Mouse (Mus musculus): ENCODE data around the gene Pde3a. TPM values are rescaled to one million over a fixed set of nuclear protein-coding genes. Genes with fewer than 3 reads are reported as not detected.

The Pde3a gene
- polyA plus RNA-seq (2012; fragmentation: generic; extraction: Trizol), result not detected

DNA sequence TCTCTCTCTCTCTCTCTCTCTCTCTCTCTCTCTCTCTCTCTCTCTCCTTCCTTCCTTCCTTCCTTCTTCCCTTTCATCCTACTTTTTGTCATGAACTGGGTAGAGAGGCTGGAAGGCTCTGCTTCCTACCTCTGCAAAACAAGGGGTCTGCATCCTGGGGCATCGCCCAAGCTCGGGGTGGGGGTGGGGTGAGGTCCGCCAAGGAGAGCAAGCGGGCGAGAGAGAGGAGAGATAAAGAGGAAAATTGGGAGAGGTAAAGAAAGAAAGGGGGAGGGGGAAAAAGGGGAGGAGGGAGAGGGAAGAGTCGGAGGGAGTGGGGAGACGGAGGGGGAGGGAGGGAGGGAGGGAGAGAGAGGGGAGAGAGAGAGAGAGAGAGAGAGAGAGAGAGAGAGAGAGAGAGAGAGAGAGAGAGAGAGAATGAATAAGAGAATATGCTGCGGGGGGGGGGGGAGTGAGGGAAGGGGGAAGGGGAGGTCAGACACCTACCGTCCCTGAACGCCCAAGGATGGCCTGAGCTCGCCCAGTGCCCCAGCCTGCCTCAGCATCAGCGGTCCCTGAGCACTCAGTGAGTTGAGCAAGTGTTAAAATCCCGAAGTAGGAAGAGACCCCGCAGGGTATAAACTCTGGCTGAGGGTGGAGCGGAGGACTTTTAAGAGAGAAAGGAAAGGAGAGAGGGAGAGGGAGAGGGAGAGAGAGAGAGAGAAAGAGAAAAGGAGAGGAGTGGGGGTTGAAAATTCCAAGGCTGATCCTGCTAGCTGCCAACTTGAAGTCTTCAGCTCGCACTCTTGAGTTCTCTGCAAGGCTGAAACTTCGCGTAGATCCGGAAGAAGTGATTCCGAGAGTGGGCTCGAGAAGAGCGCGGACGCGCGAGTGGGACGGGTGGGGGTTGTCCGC is at the start of gene Pde3a:
Gene Pde3a, plus strand, starts transcription at position 579 of the 894 bp plus-strand sequence.
- H3K36me3 ChIP-seq (ENCODE audit: control insufficient read depth, insufficient read depth), result no peaks in the 10 kb centered on the region
- TF ChIP-seq REST (IDR thresholded peaks at IDR 0.05; ENCODE audit: insufficient read depth, insufficient read length) (no peak), POLR2A (IDR thresholded peaks at IDR 0.05; ENCODE audit: insufficient read length, low read depth) (no peak), TCF3 (IDR thresholded peaks at IDR 0.05; ENCODE audit: insufficient read length, low read depth) (no peak), MYOD1 (IDR thresholded peaks at IDR 0.05; ENCODE audit: control insufficient read depth in 1 of 3, insufficient read length in 2 of 3, low read depth in 2 of 3) (no peak), POLR2AphosphoS2 (IDR thresholded peaks at IDR 0.05; ENCODE audit: insufficient read length, low read depth) (no peak), MAX (IDR thresholded peaks at IDR 0.05; ENCODE audit: low read depth) (no peak), CEBPB (IDR thresholded peaks at IDR 0.05; ENCODE audit: insufficient read depth, poor library complexity, severe bottlenecking) (no peak), TCF12 (IDR thresholded peaks at IDR 0.05; ENCODE audit: insufficient read depth, poor library complexity, severe bottlenecking) (no peak), MYOG (IDR thresholded peaks at IDR 0.05; ENCODE audit: control insufficient read depth in 1 of 3, insufficient read depth in 1 of 3, insufficient read length in 2 of 3, low read depth in 2 of 3) (no peak), E2F4 (IDR thresholded peaks at IDR 0.05; ENCODE audit: insufficient read depth) (no peak), USF1 (IDR thresholded peaks at IDR 0.05; ENCODE audit: low read depth) (no peak), SRF (IDR thresholded peaks at IDR 0.05; ENCODE audit: control insufficient read depth, insufficient read length, low read depth) (no peak)
- H3K79me2 ChIP-seq (ENCODE audit: control insufficient read depth, insufficient read depth), result no peaks in the 10 kb centered on the region
- no peak within 1 kb of the TSS for H3K4me3 ChIP-seq
- no peaks in the 10 kb centered on the region for H3K27me3 ChIP-seq (ENCODE audit: control insufficient read depth, insufficient read depth, insufficient read length)
- H3ac ChIP-seq (ENCODE audit: control insufficient read depth, insufficient read length), result no peak within 1 kb of the TSS
- H3K4me2 ChIP-seq (ENCODE audit: low read depth), result no peak within 1 kb of the TSS

DNA sequence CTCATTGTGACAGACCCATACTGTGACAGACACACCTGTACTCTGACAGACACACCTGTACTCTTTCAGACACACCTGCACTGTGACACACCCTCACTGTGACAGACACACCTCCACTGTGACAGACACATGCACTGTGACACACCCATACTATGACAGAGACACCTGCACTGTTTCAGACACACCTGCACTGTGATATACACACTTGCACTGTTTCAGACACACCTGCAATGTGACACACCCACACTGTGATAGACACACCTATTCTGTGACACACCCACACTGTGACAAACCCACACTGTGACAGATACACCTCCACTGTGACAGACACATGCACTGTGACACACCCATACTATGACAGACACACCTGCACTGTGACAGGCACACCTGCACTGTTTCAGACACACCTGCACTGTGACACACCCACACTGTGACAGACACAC is 48.9 kb upstream of the Pde3a start:
- TF ChIP-seq MAX (IDR thresholded peaks at IDR 0.05; ENCODE audit: low read depth) (no peak), POLR2AphosphoS2 (IDR thresholded peaks at IDR 0.05; ENCODE audit: insufficient read length, low read depth) (no peak), SRF (IDR thresholded peaks at IDR 0.05; ENCODE audit: control insufficient read depth, insufficient read length, low read depth) (no peak), REST (IDR thresholded peaks at IDR 0.05; ENCODE audit: insufficient read depth, insufficient read length) (no peak), MYOD1 (IDR thresholded peaks at IDR 0.05; ENCODE audit: control insufficient read depth in 1 of 3, insufficient read length in 2 of 3, low read depth in 2 of 3) (no peak), TCF12 (IDR thresholded peaks at IDR 0.05; ENCODE audit: insufficient read depth, poor library complexity, severe bottlenecking) (no peak), E2F4 (IDR thresholded peaks at IDR 0.05; ENCODE audit: insufficient read depth) (no peak), USF1 (IDR thresholded peaks at IDR 0.05; ENCODE audit: low read depth) (no peak), POLR2A (IDR thresholded peaks at IDR 0.05; ENCODE audit: insufficient read length, low read depth) (no peak), TCF3 (IDR thresholded peaks at IDR 0.05; ENCODE audit: insufficient read length, low read depth) (no peak), MYOG (IDR thresholded peaks at IDR 0.05; ENCODE audit: control insufficient read depth in 1 of 3, insufficient read depth in 1 of 3, insufficient read length in 2 of 3, low read depth in 2 of 3) (no peak), CEBPB (IDR thresholded peaks at IDR 0.05; ENCODE audit: insufficient read depth, poor library complexity, severe bottlenecking) (no peak)
- H3K79me2 ChIP-seq (ENCODE audit: control insufficient read depth, insufficient read depth), result no peaks in the 10 kb centered on the region
- no peak overlapping the region for H3K4me2 ChIP-seq (ENCODE audit: low read depth)
- H3K27me3 ChIP-seq (ENCODE audit: control insufficient read depth, insufficient read depth, insufficient read length), result no peaks in the 10 kb centered on the region
- no peak overlapping the region for H3K4me3 ChIP-seq
- no peak overlapping the region for H3ac ChIP-seq (ENCODE audit: control insufficient read depth, insufficient read length)
- no peaks in the 10 kb centered on the region for H3K36me3 ChIP-seq (ENCODE audit: control insufficient read depth, insufficient read depth)

DNA sequence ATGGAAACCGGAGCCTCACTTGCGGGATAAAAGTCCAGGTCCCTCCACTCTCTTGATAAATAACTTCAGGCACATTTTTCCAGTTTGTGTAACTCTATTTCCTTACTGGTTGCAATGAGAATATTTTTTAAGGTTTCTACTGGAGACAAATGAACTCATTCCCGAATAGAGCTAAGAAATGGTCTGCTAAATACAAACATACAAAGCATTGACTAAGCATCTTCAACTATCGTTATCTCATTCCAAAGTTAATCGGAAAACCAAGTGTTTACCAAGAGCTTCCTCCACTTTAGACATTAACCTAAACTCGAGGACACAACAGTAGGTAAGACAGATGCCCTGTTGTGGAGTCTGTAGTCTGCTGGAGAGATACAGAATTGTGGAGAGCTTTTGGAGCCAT is 41.5 kb upstream of the Pde3a start:
- H3ac ChIP-seq (ENCODE audit: control insufficient read depth, insufficient read length), result no peak overlapping the region
- no peak for TF ChIP-seq CEBPB (IDR thresholded peaks at IDR 0.05; ENCODE audit: insufficient read depth, poor library complexity, severe bottlenecking)
- no peak for TF ChIP-seq MYOD1 (IDR thresholded peaks at IDR 0.05; ENCODE audit: control insufficient read depth in 1 of 3, insufficient read length in 2 of 3, low read depth in 2 of 3)
- TF ChIP-seq USF1 (IDR thresholded peaks at IDR 0.05; ENCODE audit: low read depth), result no peak
- no peak for TF ChIP-seq MYOG (IDR thresholded peaks at IDR 0.05; ENCODE audit: control insufficient read depth in 1 of 3, insufficient read depth in 1 of 3, insufficient read length in 2 of 3, low read depth in 2 of 3)
- no peak for TF ChIP-seq POLR2A (IDR thresholded peaks at IDR 0.05; ENCODE audit: insufficient read length, low read depth)
- no peak for TF ChIP-seq TCF3 (IDR thresholded peaks at IDR 0.05; ENCODE audit: insufficient read length, low read depth)
- no peak for TF ChIP-seq E2F4 (IDR thresholded peaks at IDR 0.05; ENCODE audit: insufficient read depth)
- H3K4me3 ChIP-seq, result no peak overlapping the region

DNA sequence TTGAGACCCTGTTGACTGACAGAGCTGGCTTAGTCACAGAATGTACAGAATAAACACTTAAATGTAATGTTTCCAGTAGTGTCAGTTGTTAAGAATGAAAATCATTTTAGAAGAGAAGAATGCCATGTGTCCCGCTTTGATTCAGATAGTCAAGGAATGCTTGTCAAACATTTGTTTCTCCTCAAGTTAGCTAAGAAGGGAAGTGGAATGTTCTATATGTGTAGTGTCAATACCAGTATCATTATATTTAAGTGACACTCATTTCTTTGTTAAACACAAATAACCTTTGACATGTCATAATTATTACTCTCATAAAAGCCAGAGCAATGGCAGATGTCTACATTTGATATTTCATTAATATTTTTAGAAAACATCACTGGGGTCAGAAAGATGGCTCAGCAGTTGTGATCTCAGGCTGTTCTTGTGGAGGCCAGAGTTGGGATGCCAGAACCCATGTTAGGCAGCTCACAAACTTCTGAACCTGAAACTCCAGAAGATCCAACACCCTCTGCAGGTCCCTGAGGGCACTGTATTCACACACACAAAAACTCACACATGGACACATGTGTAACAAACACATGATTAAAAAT is 40.7 kb upstream of the Pde3a start:
- Histone ChIP-seq H3K4me2 (ENCODE audit: low read depth) (no peak overlapping the region), H3ac (ENCODE audit: control insufficient read depth, insufficient read length) (no peak overlapping the region), H3K79me2 (ENCODE audit: control insufficient read depth, insufficient read depth) (no peaks in the 10 kb centered on the region), H3K36me3 (ENCODE audit: control insufficient read depth, insufficient read depth) (no peaks in the 10 kb centered on the region), H3K4me3 (no peak overlapping the region), H3K27me3 (ENCODE audit: control insufficient read depth, insufficient read depth, insufficient read length) (no peaks in the 10 kb centered on the region)
- TF ChIP-seq USF1 (IDR thresholded peaks at IDR 0.05; ENCODE audit: low read depth) (no peak), REST (IDR thresholded peaks at IDR 0.05; ENCODE audit: insufficient read depth, insufficient read length) (no peak), SRF (IDR thresholded peaks at IDR 0.05; ENCODE audit: control insufficient read depth, insufficient read length, low read depth) (no peak), POLR2A (IDR thresholded peaks at IDR 0.05; ENCODE audit: insufficient read length, low read depth) (no peak), E2F4 (IDR thresholded peaks at IDR 0.05; ENCODE audit: insufficient read depth) (no peak), TCF3 (IDR thresholded peaks at IDR 0.05; ENCODE audit: insufficient read length, low read depth) (no peak), CEBPB (IDR thresholded peaks at IDR 0.05; ENCODE audit: insufficient read depth, poor library complexity, severe bottlenecking) (no peak), MAX (IDR thresholded peaks at IDR 0.05; ENCODE audit: low read depth) (no peak), TCF12 (IDR thresholded peaks at IDR 0.05; ENCODE audit: insufficient read depth, poor library complexity, severe bottlenecking) (no peak), MYOD1 (IDR thresholded peaks at IDR 0.05; ENCODE audit: control insufficient read depth in 1 of 3, insufficient read length in 2 of 3, low read depth in 2 of 3) (no peak), POLR2AphosphoS2 (IDR thresholded peaks at IDR 0.05; ENCODE audit: insufficient read length, low read depth) (no peak), MYOG (IDR thresholded peaks at IDR 0.05; ENCODE audit: control insufficient read depth in 1 of 3, insufficient read depth in 1 of 3, insufficient read length in 2 of 3, low read depth in 2 of 3) (no peak)

More for the DNA sequence above, 41.5 kb upstream of the Pde3a start:
- no peaks in the 10 kb centered on the region for H3K79me2 ChIP-seq (ENCODE audit: control insufficient read depth, insufficient read depth)
- H3K27me3 ChIP-seq (ENCODE audit: control insufficient read depth, insufficient read depth, insufficient read length), result no peaks in the 10 kb centered on the region
- no peaks in the 10 kb centered on the region for H3K36me3 ChIP-seq (ENCODE audit: control insufficient read depth, insufficient read depth)
- H3K4me2 ChIP-seq (ENCODE audit: low read depth), result no peak overlapping the region

All from myocyte (in vitro differentiated cells).